Mouse (Mus musculus) liver, adult 2 months (tissue): ENCODE results near the gene Atp6v1b1. TPM values are rescaled to one million over a fixed set of nuclear protein-coding genes. Genes with fewer than 3 reads are reported as not detected.
A peak's percentile ranks its signal among the peaks of the same experiment; 100 is the strongest.

Experiments
- DNase-seq: peaks from one replicate; pipeline ENCODE4 v3.0.0-alpha.2; 2011; ENCODE audit warnings: low read depth, low spot score; ENCODE audit errors: extremely low read depth
- H3K27ac ChIP-seq: fragments of 200-500 bp; replicated peaks from 2 replicates; pipeline ENCODE4 v1.5.1; 2012; ENCODE audit warnings: low read depth, mild to moderate bottlenecking, control low read depth, inconsistent platforms, low read length; ENCODE audit not compliant: insufficient read depth
- H3K27me3 ChIP-seq: fragments of 200-500 bp; 2 replicates; pipeline ENCODE4 v1.6.1; 2012; ENCODE audit warnings: mild to moderate bottlenecking, moderate library complexity, low read length, inconsistent platforms; ENCODE audit not compliant: control insufficient read depth, insufficient read depth
- H3K36me3 ChIP-seq: fragments of 200-500 bp; 2 replicates; pipeline ENCODE4 v1.6.1; 2012; ENCODE audit warnings: low read length, inconsistent platforms; ENCODE audit not compliant: control insufficient read depth, insufficient read depth
- H3K4me1 ChIP-seq: fragments of 200-500 bp; 2 replicates; pipeline ENCODE4 v1.6.1; 2011; ENCODE audit warnings: low read length; ENCODE audit not compliant: control insufficient read depth, insufficient read depth
- H3K4me3 ChIP-seq: fragments of 200-500 bp; 2 replicates; pipeline ENCODE4 v1.5.1; 2011; ENCODE audit warnings: low read depth, mild to moderate bottlenecking, control low read depth, low read length, moderate library complexity; ENCODE audit not compliant: insufficient read depth
- H3K79me2 ChIP-seq: fragments of 200-500 bp; 2 replicates; pipeline ENCODE4 v1.6.1; 2012; ENCODE audit warnings: inconsistent platforms, mild to moderate bottlenecking, low read length, moderate library complexity; ENCODE audit not compliant: control insufficient read depth, insufficient read depth
- H3K9ac ChIP-seq: fragments of 200-500 bp; 2 replicates; pipeline ENCODE4 v1.6.1; 2012; ENCODE audit warnings: low read depth, mild to moderate bottlenecking, control low read depth, inconsistent platforms, low read length
- CTCF ChIP-seq: fragments of 200-500 bp; IDR thresholded peaks from 2 replicates; pipeline ENCODE4 v1.5.1; 2011; ENCODE audit warnings: low read depth, low read length, control low read depth
- POLR2A ChIP-seq: fragments of 200-500 bp; IDR thresholded peaks from 2 replicates; pipeline ENCODE4 v1.6.1; 2011; ENCODE audit warnings: low read length, control low read depth; ENCODE audit not compliant: insufficient read depth; ENCODE audit errors: extremely low read depth
- WGBS: fragments of 180-500 bp; shearing (Covaris S2); methylation state at CpG from one replicate; pipeline ENCODE4 v1.1.7; 2018; 5-methylcytosine and 5-hydroxymethylcytosine counted together
- polyA plus RNA-seq: library from polyadenylated mRNA; depleted of rRNA; stranded (reverse); fragments of >200 nt; gene quantifications from 2 replicates; pipeline ENCODE4 v1.2.3, GENCODE M21; 2012
- total RNA-seq: library from RNA; depleted of rRNA; stranded (reverse); fragments of >200 nt; gene quantifications from 2 replicates; pipeline ENCODE4 v1.2.3, GENCODE M21; 2014

The Atp6v1b1 gene
- total and polyA plus RNA-seq, 2 experiments: not detected

GRCm38 (mm10) chr6:83774781-83775563 is 32.2 kb downstream of the Atp6v1b1 start:
- Histone ChIP-seq H3K27ac (peak overlapping the region; percentile 55), H3K4me1 (peaks cover 7% of the 10 kb centered on the region), H3K36me3 (no peaks in the 10 kb centered on the region), H3K79me2 (no peaks in the 10 kb centered on the region; the same call in 1 of the 2 replicates), H3K4me3 (peak overlapping the region; percentile 95), H3K27me3 (no peaks in the 10 kb centered on the region), H3K9ac (peak overlapping the region; percentile 93)
- peak; percentile 51 for DNase-seq
- under 1% methylated on average over 14 of the region's 14 CpGs for WGBS
- no peak for TF ChIP-seq POLR2A
- TF ChIP-seq CTCF: no peak

- Histone ChIP-seq H3K79me2 (no peaks in the 10 kb centered on the region; the same call in 1 of the 2 replicates), H3K4me3 (peak within 1 kb of the TSS; percentile 95), H3K9ac (peak within 1 kb of the TSS; percentile 93), H3K27me3 (no peaks in the 10 kb centered on the region), H3K36me3 (no peaks in the 10 kb centered on the region), H3K4me1 (peaks cover 7% of the 10 kb centered on the region), H3K27ac (peak within 1 kb of the TSS; percentile 88)
- TF ChIP-seq POLR2A: peak; percentile 77; the same call in 1 of the 2 replicates
- TF ChIP-seq CTCF: peak; percentile 66
- WGBS: 0% methylated on average over 43 of the region's 45 CpGs
- peak; percentile 86 for DNase-seq
Measured at GRCm38 (mm10) chr6:83775638-83776293, 33.0 kb downstream of the Atp6v1b1 start, which contains the start of gene Tex261. Gene Tex261, minus strand, starts transcription at chr6:83775813.

DNA sequence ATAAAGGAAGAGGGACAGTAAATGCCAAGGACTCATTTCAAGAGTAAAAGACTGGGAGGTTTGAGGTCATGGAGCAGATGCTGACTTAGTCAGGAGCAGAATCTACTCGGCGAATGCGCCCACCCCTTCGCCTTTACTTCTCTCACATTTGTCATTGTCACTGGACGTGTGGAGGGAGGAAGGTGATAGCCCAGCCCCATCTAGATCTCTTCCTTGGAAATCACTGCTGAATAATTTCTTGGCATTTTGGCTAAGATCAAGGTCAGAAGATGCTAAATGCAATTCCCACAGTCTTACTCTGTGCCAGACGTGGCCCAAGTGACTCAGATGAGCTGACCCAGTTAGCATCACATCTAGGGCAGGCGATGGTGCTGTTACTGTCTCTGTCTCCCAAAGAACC is 35.5 kb downstream of the Atp6v1b1 start:
- Histone ChIP-seq H3K4me1 (peaks cover 7% of the 10 kb centered on the region), H3K36me3 (no peaks in the 10 kb centered on the region), H3K9ac (no peak overlapping the region), H3K4me3 (no peak overlapping the region), H3K27ac (no peak overlapping the region), H3K79me2 (no peaks in the 10 kb centered on the region; the same call in 1 of the 2 replicates), H3K27me3 (no peaks in the 10 kb centered on the region)
- no peak for DNase-seq
- TF ChIP-seq CTCF (no peak), POLR2A (no peak)
- whole genome bisulfite sequencing: 89% methylated on average over 7 of the region's 7 CpGs

GRCm38 (mm10) chr6:83779026-83779425 is 36.2 kb downstream of the Atp6v1b1 start:
- WGBS: 12% methylated on average over 5 of the region's 5 CpGs
- no peak overlapping the region for H3K27ac ChIP-seq
- H3K27me3 ChIP-seq: no peaks in the 10 kb centered on the region
- H3K4me3 ChIP-seq: no peak overlapping the region
- H3K9ac ChIP-seq: no peak overlapping the region
- peak; percentile 46 for DNase-seq
- no peaks in the 10 kb centered on the region; the same call in 1 of the 2 replicates for H3K79me2 ChIP-seq
- peaks cover 6% of the 10 kb centered on the region for H3K4me1 ChIP-seq
- no peaks in the 10 kb centered on the region for H3K36me3 ChIP-seq
- TF ChIP-seq POLR2A (no peak), CTCF (peak; percentile 84)

DNA sequence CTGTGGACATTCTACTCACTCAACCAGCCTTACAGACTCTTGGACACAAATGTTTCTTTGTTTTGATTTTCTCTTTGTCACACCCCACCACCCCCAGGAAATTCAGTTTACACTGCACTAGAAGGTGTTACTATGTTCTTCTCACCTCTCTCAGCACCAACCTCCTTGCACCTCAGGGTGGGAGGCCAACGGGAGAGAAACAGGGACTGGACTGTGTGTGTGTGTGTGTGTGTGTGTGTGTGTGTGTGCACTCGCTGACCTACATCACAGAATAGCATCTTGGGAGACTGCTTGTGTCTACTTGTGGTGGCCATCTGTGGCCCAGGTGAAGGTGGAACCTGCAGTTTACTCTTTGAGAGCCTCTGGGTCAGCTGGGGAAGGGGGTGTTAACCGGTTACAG is 43.6 kb downstream of the Atp6v1b1 start:
- Histone ChIP-seq H3K4me3 (no peak overlapping the region), H3K27ac (no peak overlapping the region), H3K79me2 (no peaks in the 10 kb centered on the region), H3K36me3 (no peaks in the 10 kb centered on the region), H3K4me1 (no peaks in the 10 kb centered on the region), H3K27me3 (no peaks in the 10 kb centered on the region), H3K9ac (no peak overlapping the region)
- 71% methylated on average over 3 of the region's 3 CpGs for WGBS
- no peak for DNase-seq
- no peak for TF ChIP-seq CTCF
- TF ChIP-seq POLR2A: no peak
